Mouse (Mus musculus): ENCODE measurements around the gene Arsg. TPM values are rescaled to one million over a fixed set of nuclear protein-coding genes. Genes with fewer than 3 reads are reported as not detected.
A peak's percentile ranks its signal among the peaks of the same experiment; 100 is the strongest.

Arsg gene
- total and polyA plus RNA-seq, 3 experiments: 0.79 to 3.3 (median 1.4) TPM

- no peak overlapping the region for H3K4me3 ChIP-seq (replicated peaks in 1 of 3; ENCODE audit: low read depth in 2 of 3, low read length in 2 of 3, poor library complexity in 1 of 3)
- TF ChIP-seq ELF1 (IDR thresholded peaks at IDR 0.05; ENCODE audit: low read depth, low read length) (no peak), CHD1 (IDR thresholded peaks at IDR 0.05; ENCODE audit: low read depth, low read length) (no peak), USF2 (conservative IDR thresholded peaks at IDR 0.05; ENCODE audit: low read depth, low read length) (no peak), USF1 (IDR thresholded peaks at IDR 0.05; ENCODE audit: low read depth, low read length) (no peak), MAFK (IDR thresholded peaks at IDR 0.05; ENCODE audit: insufficient replicate concordance, low read length) (no peak), NRF1 (IDR thresholded peaks at IDR 0.05; ENCODE audit: low read depth, low read length) (no peak), PAX5 (IDR thresholded peaks at IDR 0.05; ENCODE audit: low read length) (no peak), POLR2AphosphoS2 (IDR thresholded peaks at IDR 0.05; ENCODE audit: low read depth, low read length) (no peak), ZNF384 (IDR thresholded peaks at IDR 0.05; ENCODE audit: low read depth, low read length) (no peak), SIN3A (IDR thresholded peaks at IDR 0.05; ENCODE audit: low read length) (no peak)
- H3K27me3 ChIP-seq (replicated peaks): no peaks in the 10 kb centered on the region
- no peaks in the 10 kb centered on the region for H3K9me3 ChIP-seq (replicated peaks; ENCODE audit: low read length)
- no peak overlapping the region for H3K4me2 ChIP-seq (ENCODE audit: insufficient read depth, low read depth, poor library complexity, severe bottlenecking)
- H3K79me2 ChIP-seq (replicated peaks; ENCODE audit: control insufficient read depth, extremely low read depth, insufficient read depth, poor library complexity, severe bottlenecking): no peaks in the 10 kb centered on the region
- no peak for DNase-seq (ENCODE audit: extremely low read depth)
- peaks cover 0 to 28% of the 10 kb centered on the region in 2 experiments; a peak in 3 of 4 replicates for H3K4me1 ChIP-seq (ENCODE audit: control insufficient read depth in 1 of 2, insufficient read depth in 2 of 2)
- no peaks in the 10 kb centered on the region for H3K36me3 ChIP-seq (replicated peaks in 1 of 2; ENCODE audit: control insufficient read depth in 1 of 2, insufficient read depth in 1 of 2, low read length in 1 of 2)
- in situ Hi-C loops (cut with MboI; ENCODE audit: low pct_ligation_motif_present, low pct_unique_long_range_greater_than_20kb, low sequenced_read_pairs): no loop called here
- no peak overlapping the region for H3K27ac ChIP-seq (ENCODE audit: insufficient read depth, low read depth)
- dilution Hi-C loops (cut with MboI; ENCODE audit: extremely low pct_ligation_motif_present, extremely low pct_unique_long_range_greater_than_20kb, low sequenced_read_pairs): no loop called here
- H3K9ac ChIP-seq (ENCODE audit: insufficient read depth, low read depth): no peak overlapping the region
Measured at GRCm38 (mm10) chr11:109559241-109559640, 86.1 kb downstream of the Arsg start.

GRCm38 (mm10) chr11:109560793-109561257 is 87.7 kb downstream of the Arsg start:
- no peak overlapping the region for H3K4me3 ChIP-seq (replicated peaks in 1 of 3; ENCODE audit: low read depth in 2 of 3, low read length in 2 of 3, poor library complexity in 1 of 3)
- H3K27me3 ChIP-seq (replicated peaks): no peaks in the 10 kb centered on the region
- H3K4me2 ChIP-seq (ENCODE audit: insufficient read depth, low read depth, poor library complexity, severe bottlenecking): no peak overlapping the region
- no peaks in the 10 kb centered on the region for H3K9me3 ChIP-seq (replicated peaks; ENCODE audit: low read length)
- in situ Hi-C loops (cut with MboI; ENCODE audit: low pct_ligation_motif_present, low pct_unique_long_range_greater_than_20kb, low sequenced_read_pairs): no loop called here
- dilution Hi-C loops (cut with MboI; ENCODE audit: extremely low pct_ligation_motif_present, extremely low pct_unique_long_range_greater_than_20kb, low sequenced_read_pairs): no loop called here
- peak; percentile 88 for DNase-seq (ENCODE audit: extremely low read depth)
- H3K79me2 ChIP-seq (replicated peaks; ENCODE audit: control insufficient read depth, extremely low read depth, insufficient read depth, poor library complexity, severe bottlenecking): no peaks in the 10 kb centered on the region
- H3K27ac ChIP-seq (ENCODE audit: insufficient read depth, low read depth): no peak overlapping the region
- H3K4me1 ChIP-seq (ENCODE audit: control insufficient read depth in 1 of 2, insufficient read depth in 2 of 2): peaks cover 0 to 26% of the 10 kb centered on the region in 2 experiments; a peak in 3 of 4 replicates
- no peak overlapping the region for H3K9ac ChIP-seq (ENCODE audit: insufficient read depth, low read depth)
- H3K36me3 ChIP-seq (replicated peaks in 1 of 2; ENCODE audit: control insufficient read depth in 1 of 2, insufficient read depth in 1 of 2, low read length in 1 of 2): no peaks in the 10 kb centered on the region
- TF ChIP-seq GABPA (IDR thresholded peaks at IDR 0.05; ENCODE audit: insufficient replicate concordance, low read depth, low read length) (no peak; the same call in 1 of the 2 replicates), NELFE (IDR thresholded peaks at IDR 0.05; ENCODE audit: low read depth, low read length) (peak; percentile 71), ZC3H11A (IDR thresholded peaks at IDR 0.05; ENCODE audit: low read depth, low read length) (peak; percentile 72), SIN3A (IDR thresholded peaks at IDR 0.05; ENCODE audit: low read length) (no peak), TCF12 (IDR thresholded peaks at IDR 0.05; ENCODE audit: low read depth, low read length) (peak; percentile 46; the same call in 1 of the 2 replicates), MAX (IDR thresholded peaks at IDR 0.05; ENCODE audit: low read length) (peak; percentile 67), E2F4 (IDR thresholded peaks at IDR 0.05; ENCODE audit: insufficient replicate concordance, low read depth, low read length) (no peak), ZKSCAN1 (IDR thresholded peaks at IDR 0.05; ENCODE audit: borderline replicate concordance, low read depth, low read length) (no peak), MYC (IDR thresholded peaks at IDR 0.05; ENCODE audit: low read depth, low read length) (peak; percentile 81), ETS1 (conservative IDR thresholded peaks at IDR 0.05; ENCODE audit: low read depth, low read length) (0 out of 2 replicates have a peak, but pooled peaks have one; percentile 15), RAD21 (IDR thresholded peaks at IDR 0.05; ENCODE audit: low read depth, low read length) (peak; percentile 91), MEF2A (IDR thresholded peaks at IDR 0.05; ENCODE audit: borderline replicate concordance, low read depth, low read length) (peak; percentile 66), POLR2AphosphoS2 (IDR thresholded peaks at IDR 0.05; ENCODE audit: low read depth, low read length) (no peak), CHD2 (IDR thresholded peaks at IDR 0.05; ENCODE audit: low read length) (peak; percentile 94), USF1 (IDR thresholded peaks at IDR 0.05; ENCODE audit: low read depth, low read length) (no peak), BHLHE40 (IDR thresholded peaks at IDR 0.05; ENCODE audit: low read depth, low read length) (peak; percentile 70), TBP (conservative IDR thresholded peaks at IDR 0.05; ENCODE audit: low read depth, low read length) (no peak), NRF1 (IDR thresholded peaks at IDR 0.05; ENCODE audit: low read depth, low read length) (0 out of 2 replicates have a peak, but pooled peaks have one; percentile 26), CHD1 (IDR thresholded peaks at IDR 0.05; ENCODE audit: low read depth, low read length) (no peak), ZNF384 (IDR thresholded peaks at IDR 0.05; ENCODE audit: low read depth, low read length) (0 out of 2 replicates have a peak, but pooled peaks have one; percentile 11), POLR2A (IDR thresholded peaks at IDR 0.05; ENCODE audit: low read depth, low read length) (no peak), USF2 (conservative IDR thresholded peaks at IDR 0.05; ENCODE audit: low read depth, low read length) (no peak), RCOR1 (conservative IDR thresholded peaks at IDR 0.05; ENCODE audit: low read depth, low read length) (0 out of 2 replicates have a peak, but pooled peaks have one; percentile 69), MXI1 (IDR thresholded peaks at IDR 0.05; ENCODE audit: low read depth, low read length) (peak; percentile 30; the same call in 1 of the 2 replicates), HCFC1 (IDR thresholded peaks at IDR 0.05; ENCODE audit: low read depth, low read length) (peak; percentile 56), UBTF (IDR thresholded peaks at IDR 0.05; ENCODE audit: low read depth, low read length) (no peak), MAZ (IDR thresholded peaks at IDR 0.05; ENCODE audit: low read depth, low read length) (peak; percentile 84), SMC3 (IDR thresholded peaks at IDR 0.05; ENCODE audit: low read depth, low read length) (peak; percentile 93)

All from CH12.LX (cell line).